Mouse (Mus musculus) adrenal gland (tissue): ENCODE data around the gene Capzb.

Experiments used
- intact Hi-C: fragments of 180-260 bp; cut with DNase I; formaldehyde crosslinking; loops from one replicate; pipeline ENCODE4 v1.15.1; 2025
- long read RNA-seq, 2 experiments: library from polyadenylated mRNA; unstranded; transcript quantifications; one replicate each; pipeline ENCODE4 v2.0.0; 2020; ENCODE audit warnings: borderline replicate concordance in 1 of 2; ENCODE audit not compliant: insufficient replicate concordance in 1 of 2

The Capzb gene
- long read RNA-seq, experiment 1, transcript Capzb-204 (9 exons, 1,674 nt) = major isoform, 331 of 354 reads
- long read RNA-seq, experiment 1, partial matches to known transcripts = 11 of 354 reads
- long read RNA-seq, experiment 1, other reads (novel, unspliced or antisense) = 9 of 354 reads
- long read RNA-seq, experiment 2, transcript Capzb-203 (10 exons, 1,702 nt) = minor isoform, 7 of 445 reads
- long read RNA-seq, experiment 2, transcript Capzb-204 (9 exons, 1,674 nt) = major isoform, 408 of 445 reads
- long read RNA-seq, experiment 2, partial matches to known transcripts = 23 of 445 reads
- long read RNA-seq, experiment 2, other reads (novel, unspliced or antisense) = 7 of 445 reads

GRCm38 (mm10) chr4:139192499-139193175 is at the start of gene Capzb:
TSS of gene Capzb (plus strand) at chr4:139192899.
- intact Hi-C loops = no loop called here

- intact Hi-C loops = no loop called here
Observed at GRCm38 (mm10) chr4:139142985-139143384, 49.7 kb upstream of the Capzb start.

- intact Hi-C loops = no loop called here
Observed at GRCm38 (mm10) chr4:139144577-139144976, 48.1 kb upstream of the Capzb start.

GRCm38 (mm10) chr4:139145156-139145555 is 47.5 kb upstream of the Capzb start:
- intact Hi-C loops = no loop called here

GRCm38 (mm10) chr4:139146760-139147159 is 45.9 kb upstream of the Capzb start:
- intact Hi-C loops = no loop called here

- intact Hi-C loops = no loop called here
Observed at GRCm38 (mm10) chr4:139151370-139151769, 41.3 kb upstream of the Capzb start.

GRCm38 (mm10) chr4:139154576-139155307 is 38.0 kb upstream of the Capzb start:
- intact Hi-C loops = no loop called here

GRCm38 (mm10) chr4:139156538-139156937 is 36.2 kb upstream of the Capzb start:
- intact Hi-C loops = no loop called here

GRCm38 (mm10) chr4:139158350-139158749 is 34.3 kb upstream of the Capzb start:
- intact Hi-C loops = no loop called here

- intact Hi-C loops = no loop called here
Observed at GRCm38 (mm10) chr4:139161076-139161475, 31.6 kb upstream of the Capzb start.

- intact Hi-C loops = no loop called here
Observed at GRCm38 (mm10) chr4:139164082-139164481, 28.6 kb upstream of the Capzb start.

GRCm38 (mm10) chr4:139165259-139165658 is 27.4 kb upstream of the Capzb start:
- intact Hi-C loops = no loop called here

GRCm38 (mm10) chr4:139166244-139166643 is 26.5 kb upstream of the Capzb start:
- intact Hi-C loops = no loop called here

- intact Hi-C loops = no loop called here
Observed at GRCm38 (mm10) chr4:139167107-139167506, 25.6 kb upstream of the Capzb start.

- intact Hi-C loops = no loop called here
Observed at GRCm38 (mm10) chr4:139168985-139169747, 23.5 kb upstream of the Capzb start.

- intact Hi-C loops = no loop called here
Observed at GRCm38 (mm10) chr4:139169748-139170279, 22.9 kb upstream of the Capzb start.

- intact Hi-C loops = loop anchor here (5.0 kb wide), 1 partner anchor 88 kb away; no protein-coding TSS in a partner anchor
Observed at GRCm38 (mm10) chr4:139175061-139175971, 17.4 kb upstream of the Capzb start.

GRCm38 (mm10) chr4:139176023-139176422 is 16.7 kb upstream of the Capzb start:
- intact Hi-C loops = loop anchor here (5.0 kb wide), 1 partner anchor 89 kb away; no protein-coding TSS in a partner anchor

- intact Hi-C loops = loop anchor here (5.0 kb wide), 1 partner anchor 91 kb away; no protein-coding TSS in a partner anchor
Observed at GRCm38 (mm10) chr4:139177921-139178320, 14.8 kb upstream of the Capzb start.

- intact Hi-C loops = loop anchor here (5.0 kb wide), 1 partner anchor 91 kb away; no protein-coding TSS in a partner anchor
Observed at GRCm38 (mm10) chr4:139178377-139178776, 14.3 kb upstream of the Capzb start.
